Mouse (Mus musculus) heart, embryonic 11.5 days (tissue): ENCODE measurements around the gene Tubb4b. TPM values are rescaled to one million over a fixed set of nuclear protein-coding genes. Genes with fewer than 3 reads are reported as not detected.

Experiments used
- ATAC-seq: fragments of 200-750 bp; cut with Nextera tagmentation; replicated peaks from 2 replicates; pipeline ENCODE4 v1.8.0; 2017; ENCODE audit warnings: moderate library complexity; ENCODE audit not compliant: insufficient number of reproducible peaks, low FRiP score, low TSS enrichment
- H3K27ac ChIP-seq: fragments of 300-500 bp; sonication (generic); 2 replicates; pipeline ENCODE4 v1.5.1; 2014; ENCODE audit warnings: mild to moderate bottlenecking, low read depth, low read length
- H3K27me3 ChIP-seq: fragments of 300-500 bp; sonication (generic); 2 replicates; pipeline ENCODE4 v1.6.1; 2014; ENCODE audit warnings: mild to moderate bottlenecking, low read length, mixed read lengths; ENCODE audit not compliant: control insufficient read depth, insufficient read depth
- H3K36me3 ChIP-seq: fragments of 300-500 bp; sonication (generic); 2 replicates; pipeline ENCODE4 v1.6.1; 2014; ENCODE audit warnings: mild to moderate bottlenecking, low read length, moderate library complexity, mixed read lengths; ENCODE audit not compliant: control insufficient read depth, insufficient read depth
- H3K4me1 ChIP-seq: fragments of 300-500 bp; sonication (generic); 2 replicates; pipeline ENCODE4 v1.6.1; 2014; ENCODE audit warnings: low read length; ENCODE audit not compliant: control insufficient read depth, insufficient read depth
- H3K4me2 ChIP-seq: fragments of 300-500 bp; sonication (generic); 2 replicates; pipeline ENCODE4 v1.6.1; 2014; ENCODE audit warnings: mild to moderate bottlenecking, moderate library complexity
- H3K4me3 ChIP-seq: fragments of 300-500 bp; sonication (generic); 2 replicates; pipeline ENCODE4 v1.5.1; 2014; ENCODE audit warnings: low read depth, low read length
- H3K9ac ChIP-seq: fragments of 300-500 bp; sonication (generic); 2 replicates; pipeline ENCODE4 v1.6.1; 2014; ENCODE audit warnings: mild to moderate bottlenecking, low read depth, low read length, moderate library complexity
- H3K9me3 ChIP-seq: fragments of 300-500 bp; sonication (generic); replicated peaks from 2 replicates; pipeline ENCODE4 v1.6.1; 2016; ENCODE audit warnings: low read length; ENCODE audit not compliant: control insufficient read depth
- WGBS: fragments of 180-500 bp; shearing (Covaris S2); extraction: QIAGEN DNeasy Blood & Tissue Kit; methylation state at CpG from one replicate; pipeline ENCODE4 v1.1.7; 2014; ENCODE audit not compliant: insufficient replicate concordance; 5-methylcytosine and 5-hydroxymethylcytosine counted together
- polyA plus RNA-seq: library from polyadenylated mRNA; unstranded; fragments of >200 nt; fragmentation: Nextera tagmentation; extraction: Ambion mirVana; gene quantifications from 2 replicates; pipeline ENCODE4 v1.2.1, GENCODE M21; 2014

Gene Tubb4b
- polyA plus RNA-seq, 1 experiment from 2014 or later, result 481 TPM

DNA sequence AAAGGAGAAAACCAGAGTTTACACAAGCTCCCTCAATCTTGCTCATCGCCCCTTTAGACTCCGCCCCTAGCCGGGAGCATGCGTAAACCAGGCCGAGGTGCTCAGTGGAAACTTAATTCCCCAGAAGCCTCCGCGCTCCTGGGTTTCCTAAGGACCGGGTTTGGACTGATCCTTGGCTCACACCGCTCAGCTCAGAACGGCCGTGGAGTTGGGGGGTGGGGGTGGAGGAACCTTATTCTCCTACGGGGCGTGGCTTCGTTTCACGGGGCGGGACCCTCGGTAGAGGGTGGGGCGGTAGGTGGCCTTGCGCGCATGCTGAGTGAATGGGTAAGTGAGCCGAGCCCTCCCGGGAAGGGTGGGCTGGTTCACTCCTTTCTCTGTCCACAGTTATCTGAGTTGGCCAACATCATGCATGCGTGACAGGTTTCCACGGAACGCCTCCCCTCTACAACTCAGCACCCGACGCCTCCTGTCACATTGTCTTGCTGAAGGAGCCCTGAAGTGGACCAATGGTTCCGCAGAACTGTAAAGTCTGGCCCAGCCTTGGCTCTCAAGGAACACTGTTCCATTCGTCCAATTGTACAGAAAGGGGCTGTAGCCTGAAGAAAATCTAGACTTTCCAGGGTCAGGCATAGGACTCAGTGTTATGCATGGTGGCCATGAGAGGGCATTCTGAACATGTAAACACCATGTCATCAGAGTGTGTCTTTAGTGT, 16.4 kb upstream of the Tubb4b start:
- no peaks in the 10 kb centered on the region for H3K9me3 ChIP-seq
- H3K36me3 ChIP-seq, result no peaks in the 10 kb centered on the region
- H3K27me3 ChIP-seq, result peaks cover 31% of the 10 kb centered on the region
- peaks cover 20% of the 10 kb centered on the region for H3K4me1 ChIP-seq
- peak overlapping the region; percentile 38 for H3K4me3 ChIP-seq
- H3K27ac ChIP-seq, result no peak overlapping the region
- WGBS, result 1% methylated on average over 29 of the region's 29 CpGs
- peak overlapping the region; percentile 56 for H3K9ac ChIP-seq
- H3K4me2 ChIP-seq, result peak overlapping the region; percentile 98
- peak; percentile 74 for ATAC-seq

DNA sequence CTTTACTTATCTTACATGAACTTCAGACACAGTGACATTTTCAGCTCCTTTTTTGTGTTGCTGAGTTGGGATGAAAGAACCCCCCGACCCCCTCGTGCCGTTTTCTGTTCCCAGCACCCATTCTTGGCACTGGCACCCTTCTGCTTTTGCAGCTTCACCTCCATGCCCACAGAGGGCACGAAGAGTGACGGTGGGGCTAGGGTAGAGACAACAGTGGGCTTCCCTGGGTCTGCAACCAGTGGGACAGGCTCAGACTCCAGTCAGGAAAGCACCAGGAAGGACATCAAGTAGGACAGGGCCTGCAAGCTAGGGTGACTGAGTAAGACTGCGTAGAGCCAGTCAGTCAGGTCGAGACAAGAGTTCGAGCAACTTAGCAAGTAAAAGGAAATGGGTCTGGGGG, 15.8 kb upstream of the Tubb4b start:
- Histone ChIP-seq H3K27me3 (peaks cover 31% of the 10 kb centered on the region), H3K36me3 (no peaks in the 10 kb centered on the region), H3K27ac (no peak overlapping the region), H3K4me3 (peak overlapping the region; percentile 38), H3K9ac (peak overlapping the region; percentile 56; the same call in 1 of the 2 replicates), H3K9me3 (no peaks in the 10 kb centered on the region), H3K4me2 (peak overlapping the region; percentile 98), H3K4me1 (peaks cover 20% of the 10 kb centered on the region)
- ATAC-seq, result no peak
- 50% methylated on average over 8 of the region's 8 CpGs for WGBS

DNA sequence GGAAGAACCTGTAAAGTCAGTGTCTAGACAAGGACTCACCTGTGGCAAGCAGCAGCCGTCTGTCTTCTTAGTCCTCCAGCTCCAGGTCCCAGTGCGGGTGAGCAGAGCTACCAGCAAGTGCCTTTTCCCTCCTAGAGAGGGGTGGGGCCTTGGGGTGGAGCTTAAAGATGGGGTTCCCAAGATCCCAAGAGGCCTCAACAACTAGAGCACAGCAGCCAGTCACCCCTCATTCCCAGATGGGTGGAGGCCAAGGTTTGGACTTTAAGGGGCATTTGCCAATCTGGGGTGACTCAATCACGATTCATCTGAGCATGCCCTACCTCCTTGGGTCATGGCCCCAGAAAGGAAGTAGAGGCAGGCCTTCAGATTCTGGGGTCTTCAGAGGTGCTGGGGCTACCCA, 15.3 kb upstream of the Tubb4b start:
- H3K27me3 ChIP-seq, result peaks cover 36% of the 10 kb centered on the region
- no peak overlapping the region for H3K27ac ChIP-seq
- ATAC-seq, result no peak
- no peaks in the 10 kb centered on the region for H3K9me3 ChIP-seq
- H3K4me2 ChIP-seq, result no peak overlapping the region
- WGBS, result 93% methylated on average over 3 of the region's 3 CpGs
- no peak overlapping the region for H3K4me3 ChIP-seq
- H3K36me3 ChIP-seq, result no peaks in the 10 kb centered on the region
- no peak overlapping the region for H3K9ac ChIP-seq
- peaks cover 20% of the 10 kb centered on the region for H3K4me1 ChIP-seq

DNA sequence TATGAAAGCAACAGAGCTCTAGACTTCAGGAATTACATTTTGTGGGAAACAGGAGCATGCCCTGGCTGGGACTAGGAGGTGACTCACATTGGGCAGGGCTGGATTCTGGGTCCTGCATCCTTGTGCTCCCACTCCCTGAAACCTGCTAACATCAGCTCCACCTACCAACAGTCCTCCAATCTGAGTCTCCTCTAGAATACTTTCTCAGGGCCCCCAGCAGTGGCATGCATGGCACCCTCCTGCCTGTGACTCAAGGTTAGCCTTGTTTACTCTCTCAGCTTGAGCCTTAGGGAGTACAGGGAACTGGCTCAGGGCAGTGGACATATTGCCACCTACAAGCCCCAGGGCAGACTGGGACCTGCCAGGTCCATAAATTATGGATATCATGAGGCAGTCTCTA, 13.6 kb upstream of the Tubb4b start:
- ATAC-seq, result no peak
- no peak overlapping the region for H3K27ac ChIP-seq
- H3K36me3 ChIP-seq, result no peaks in the 10 kb centered on the region
- H3K4me1 ChIP-seq, result peaks cover 20% of the 10 kb centered on the region
- no peak overlapping the region for H3K4me3 ChIP-seq
- no peaks in the 10 kb centered on the region for H3K9me3 ChIP-seq
- H3K27me3 ChIP-seq, result peaks cover 28% of the 10 kb centered on the region
- H3K9ac ChIP-seq, result no peak overlapping the region
- H3K4me2 ChIP-seq, result no peak overlapping the region

DNA sequence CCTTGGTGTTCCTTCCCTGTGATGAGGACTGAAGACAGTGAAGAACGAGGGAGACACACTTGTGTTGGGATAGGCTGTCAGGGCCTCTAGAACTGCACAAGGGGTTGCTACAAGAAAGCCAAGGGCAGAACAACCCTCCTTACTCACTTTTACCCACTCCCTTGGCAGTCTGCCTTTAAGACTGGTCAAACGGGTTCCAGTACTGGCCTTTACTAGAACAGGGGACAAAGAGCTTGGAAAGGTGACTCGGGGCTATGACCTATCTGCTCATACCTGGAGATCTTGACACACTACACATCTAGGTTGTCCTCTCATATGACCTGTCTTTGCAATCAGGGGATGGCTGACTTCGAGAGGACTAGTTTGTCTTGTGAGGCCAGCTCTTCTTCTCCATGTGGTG, 13.0 kb upstream of the Tubb4b start:
- H3K9me3 ChIP-seq, result no peaks in the 10 kb centered on the region
- H3K27me3 ChIP-seq, result peaks cover 26% of the 10 kb centered on the region
- H3K4me2 ChIP-seq, result no peak overlapping the region
- H3K9ac ChIP-seq, result no peak overlapping the region
- ATAC-seq, result no peak
- no peaks in the 10 kb centered on the region for H3K36me3 ChIP-seq
- no peak overlapping the region for H3K4me3 ChIP-seq
- H3K4me1 ChIP-seq, result peaks cover 17% of the 10 kb centered on the region
- H3K27ac ChIP-seq, result no peak overlapping the region
- WGBS, result 61% methylated on average over 4 of the region's 4 CpGs

DNA sequence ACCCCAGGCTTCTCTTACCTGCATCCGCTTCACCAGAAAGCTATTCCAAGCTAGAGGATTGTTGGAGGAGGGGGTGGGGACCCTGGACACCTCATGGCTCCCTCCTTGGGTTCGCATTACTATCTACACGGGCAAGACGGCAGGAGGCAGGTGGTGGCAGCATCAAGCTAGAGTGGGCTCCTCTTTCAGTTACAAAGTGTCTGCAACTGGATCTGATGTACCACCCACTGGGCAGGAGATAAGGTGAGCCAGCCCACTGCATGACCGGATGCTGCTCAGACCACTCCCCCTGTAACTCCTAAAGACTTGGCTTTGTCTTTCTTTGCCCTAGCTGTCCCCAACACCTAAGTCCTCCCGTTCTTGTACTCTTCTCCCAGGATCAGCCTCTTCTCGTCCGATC, 12.1 kb upstream of the Tubb4b start, which contains the start of gene Rnf224:
Gene Rnf224, minus strand, starts transcription at position 174 of the 400 bp plus-strand sequence.
- H3K4me2 ChIP-seq, result no peak within 1 kb of the TSS; the same call in 1 of the 2 replicates
- H3K9me3 ChIP-seq, result no peaks in the 10 kb centered on the region
- no peak within 1 kb of the TSS for H3K27ac ChIP-seq
- ATAC-seq, result no peak
- peaks cover 13% of the 10 kb centered on the region for H3K4me1 ChIP-seq
- H3K4me3 ChIP-seq, result no peak within 1 kb of the TSS
- WGBS, result 20% methylated on average over 8 of the region's 8 CpGs
- H3K9ac ChIP-seq, result no peak within 1 kb of the TSS
- peaks cover 22% of the 10 kb centered on the region for H3K27me3 ChIP-seq
- no peaks in the 10 kb centered on the region for H3K36me3 ChIP-seq

DNA sequence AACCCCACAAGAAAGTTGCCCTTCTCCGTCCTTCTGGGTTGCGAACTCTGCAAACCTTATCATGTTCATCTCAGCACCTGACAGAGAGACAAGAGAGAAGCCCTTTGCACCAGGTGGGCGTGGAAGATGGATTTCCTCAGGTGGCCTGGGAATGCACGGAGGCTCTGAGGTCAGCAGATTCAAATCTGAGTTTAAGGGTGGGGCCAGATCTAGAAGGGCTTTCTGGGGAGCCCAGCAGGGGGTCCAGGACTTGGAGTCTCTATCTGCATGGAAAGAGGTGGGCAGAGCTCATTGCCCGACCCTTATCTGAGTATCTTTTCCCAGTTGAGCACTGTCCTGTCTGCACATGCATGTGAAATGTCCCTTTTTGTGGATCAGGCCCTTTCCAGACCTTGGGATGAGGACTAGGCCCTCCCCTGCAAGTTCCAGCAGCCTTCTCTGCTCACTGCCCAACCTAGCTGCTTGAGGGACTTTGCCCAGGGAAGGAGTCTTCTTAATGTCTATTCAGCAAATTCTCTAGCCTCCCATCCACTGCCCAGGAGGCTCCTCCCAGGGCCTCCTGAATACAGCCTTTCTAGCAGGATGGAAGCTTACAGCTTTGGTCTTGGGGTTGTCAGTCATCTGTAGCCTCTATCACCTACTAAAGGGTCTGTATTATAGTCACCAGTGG, 10.2 kb upstream of the Tubb4b start:
- no peak overlapping the region for H3K27ac ChIP-seq
- H3K4me2 ChIP-seq, result no peak overlapping the region
- H3K9me3 ChIP-seq, result no peaks in the 10 kb centered on the region
- ATAC-seq, result no peak
- WGBS, result 57% methylated on average over 5 of the region's 5 CpGs
- H3K4me3 ChIP-seq, result no peak overlapping the region
- no peaks in the 10 kb centered on the region for H3K36me3 ChIP-seq
- no peaks in the 10 kb centered on the region for H3K4me1 ChIP-seq
- no peak overlapping the region for H3K9ac ChIP-seq
- H3K27me3 ChIP-seq, result peaks cover 25% of the 10 kb centered on the region

DNA sequence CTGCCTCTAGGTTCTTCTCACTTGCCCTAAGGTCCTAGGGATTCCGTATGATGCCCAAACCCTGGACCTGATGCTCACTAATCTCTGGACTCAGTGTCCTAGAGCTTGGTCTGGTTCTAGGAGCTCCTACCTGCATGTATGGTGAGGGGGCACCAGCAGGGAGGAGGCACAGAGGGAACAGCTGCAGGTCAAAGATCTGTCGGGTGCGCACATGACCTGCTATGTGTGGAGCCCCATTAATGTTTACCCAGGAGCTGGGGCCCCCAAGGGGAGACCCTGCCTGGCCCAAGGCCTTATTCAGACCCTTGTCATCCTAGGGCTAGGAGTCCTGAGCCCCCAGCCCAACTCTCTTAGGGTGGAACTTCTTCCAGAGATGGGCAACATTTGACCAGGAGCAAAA, 9.5 kb upstream of the Tubb4b start, which contains the start of gene Slc34a3:
Gene Slc34a3, minus strand, starts transcription at position 315 of the 400 bp plus-strand sequence.
- H3K27me3 ChIP-seq, result peaks cover 31% of the 10 kb centered on the region
- WGBS, result 94% methylated on average over 3 of the region's 3 CpGs
- H3K36me3 ChIP-seq, result no peaks in the 10 kb centered on the region
- H3K27ac ChIP-seq, result no peak within 1 kb of the TSS
- ATAC-seq, result no peak
- H3K4me3 ChIP-seq, result no peak within 1 kb of the TSS
- H3K4me2 ChIP-seq, result no peak within 1 kb of the TSS
- no peak within 1 kb of the TSS for H3K9ac ChIP-seq
- H3K9me3 ChIP-seq, result no peaks in the 10 kb centered on the region
- H3K4me1 ChIP-seq, result peaks cover under 1% of the 10 kb centered on the region; the same call in 1 of the 2 replicates
